Mouse (Mus musculus): ENCODE results near the gene Nadsyn1. TPM values are rescaled to one million over a fixed set of nuclear protein-coding genes. Genes with fewer than 3 reads are reported as not detected.

Gene Nadsyn1
- polyA plus RNA-seq, 2 experiments, result 5.5 to 14.0 TPM

GRCm38 (mm10) chr7:143757696-143758095 lies 65.0 kb downstream of the Nadsyn1 start:
- 0 out of 2 replicates have a peak, but pooled peaks cover 8% of the 10 kb centered on the region for H3K4me1 ChIP-seq (ENCODE audit: control insufficient read depth, insufficient read depth, low read length)
- 82% methylated on average over 3 of the region's 3 CpGs for WGBS
- H3K4me2 ChIP-seq (replicated peaks; ENCODE audit: low read depth, low read length, severe bottlenecking), result no peak overlapping the region
- no peaks in the 10 kb centered on the region for H3K27me3 ChIP-seq (ENCODE audit: control insufficient read depth, insufficient read depth, low read length)
- TF ChIP-seq POLR2A (IDR thresholded peaks at IDR 0.05; ENCODE audit: borderline replicate concordance, extremely low read depth, insufficient read depth, insufficient read length), result no peak
- H3K9me3 ChIP-seq (ENCODE audit: control insufficient read depth, low read length), result no peaks in the 10 kb centered on the region
- H3K36me3 ChIP-seq (ENCODE audit: control insufficient read depth, insufficient read depth, low read length), result no peaks in the 10 kb centered on the region
- ATAC-seq (ENCODE audit: low FRiP score, low read depth), result no peak
- H3K4me3 ChIP-seq (replicated peaks; ENCODE audit: low read length), result no peak overlapping the region
- no peak overlapping the region for H3K27ac ChIP-seq (replicated peaks; ENCODE audit: low read depth, low read length)
- H3K9ac ChIP-seq (ENCODE audit: low read depth, low read length, severe bottlenecking), result no peak overlapping the region
- no peak for DNase-seq (ENCODE audit: low spot score)

DNA sequence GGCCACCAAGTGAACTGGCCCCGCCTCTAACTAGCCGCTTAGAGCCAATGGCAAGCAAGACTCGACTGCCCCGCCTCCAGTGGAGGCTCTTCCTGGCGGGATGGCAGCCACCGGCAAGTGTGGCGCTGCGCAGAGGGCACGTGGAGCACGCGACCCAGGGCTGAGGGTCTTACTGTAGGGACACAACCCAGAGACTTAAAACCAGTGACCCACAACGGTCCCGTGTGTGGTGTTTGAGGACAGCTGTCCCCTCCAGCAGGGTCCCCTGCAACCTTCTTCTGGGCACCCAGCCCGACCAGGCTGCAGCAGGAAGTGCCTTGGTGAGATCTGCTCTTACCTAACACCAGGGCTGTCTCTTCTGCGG lies 65.6 kb downstream of the Nadsyn1 start:
- no peak overlapping the region for H3K27ac ChIP-seq (replicated peaks; ENCODE audit: low read depth, low read length)
- H3K27me3 ChIP-seq (ENCODE audit: control insufficient read depth, insufficient read depth, low read length), result no peaks in the 10 kb centered on the region
- peak overlapping the region; percentile 49 for H3K9ac ChIP-seq (ENCODE audit: low read depth, low read length, severe bottlenecking)
- H3K4me1 ChIP-seq (ENCODE audit: control insufficient read depth, insufficient read depth, low read length), result 0 out of 2 replicates have a peak, but pooled peaks cover 8% of the 10 kb centered on the region
- under 1% methylated on average over 12 of the region's 15 CpGs for WGBS
- peak overlapping the region; percentile 39 for H3K4me3 ChIP-seq (replicated peaks; ENCODE audit: low read length)
- no peaks in the 10 kb centered on the region for H3K9me3 ChIP-seq (ENCODE audit: control insufficient read depth, low read length)
- H3K36me3 ChIP-seq (ENCODE audit: control insufficient read depth, insufficient read depth, low read length), result no peaks in the 10 kb centered on the region
- DNase-seq (ENCODE audit: low spot score) (peak; percentile 82), ATAC-seq (ENCODE audit: low FRiP score, low read depth) (peak; percentile 91)
- H3K4me2 ChIP-seq (replicated peaks; ENCODE audit: low read depth, low read length, severe bottlenecking), result peak overlapping the region; percentile 79
- no peak for TF ChIP-seq POLR2A (IDR thresholded peaks at IDR 0.05; ENCODE audit: borderline replicate concordance, extremely low read depth, insufficient read depth, insufficient read length)

DNA sequence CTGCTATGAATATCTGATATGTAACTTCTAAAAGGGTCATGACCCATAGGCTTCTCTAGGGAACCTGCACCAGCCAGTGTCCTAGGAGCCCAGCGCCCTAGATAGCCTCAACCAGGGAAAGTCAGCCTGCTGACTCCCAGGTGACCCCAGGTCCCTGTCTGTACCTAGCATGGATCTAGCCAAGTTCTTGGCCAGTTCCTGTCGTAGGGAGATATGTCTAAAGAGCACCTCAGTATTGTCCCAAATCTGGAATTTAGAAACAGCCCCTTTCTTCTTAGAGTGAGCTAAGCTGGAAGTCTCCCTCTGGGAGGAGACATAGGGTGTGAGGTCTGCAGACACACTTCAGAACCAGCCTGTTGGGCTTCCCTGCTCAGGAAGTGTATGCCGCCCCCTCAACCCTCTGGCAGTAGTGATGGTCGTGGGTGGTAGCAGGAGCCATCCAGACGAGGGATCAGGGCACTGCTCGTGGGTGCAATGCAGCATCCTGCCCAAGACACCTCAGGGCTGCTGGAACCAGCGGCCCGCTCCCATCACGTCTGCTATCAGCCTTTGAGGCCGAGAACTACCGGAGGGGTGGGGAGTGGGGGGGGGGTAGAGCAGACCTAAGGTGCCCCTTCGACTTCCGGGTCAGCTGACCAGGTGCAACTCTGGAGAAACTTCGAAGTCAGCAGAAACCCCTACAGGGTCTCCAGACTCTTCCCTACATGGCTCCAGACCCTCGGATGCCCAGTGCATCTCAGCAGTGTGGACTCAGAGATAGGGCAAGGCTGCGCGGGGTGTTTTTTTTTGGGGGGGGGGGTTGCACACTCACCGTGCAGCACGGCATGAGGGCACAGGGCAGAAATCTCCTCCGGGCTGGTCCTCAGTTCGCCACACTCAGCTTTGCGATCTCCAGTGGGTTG lies 66.3 kb downstream of the Nadsyn1 start, which contains the start of gene Osbpl5:
Osbpl5 (minus strand) TSS at position 861 of the 902 bp plus-strand sequence.
- H3K27ac ChIP-seq (replicated peaks; ENCODE audit: low read depth, low read length), result no peak within 1 kb of the TSS
- peak within 1 kb of the TSS; percentile 49 for H3K9ac ChIP-seq (ENCODE audit: low read depth, low read length, severe bottlenecking)
- TF ChIP-seq POLR2A (IDR thresholded peaks at IDR 0.05; ENCODE audit: borderline replicate concordance, extremely low read depth, insufficient read depth, insufficient read length), result no peak
- no peaks in the 10 kb centered on the region for H3K27me3 ChIP-seq (ENCODE audit: control insufficient read depth, insufficient read depth, low read length)
- no peak for DNase-seq (ENCODE audit: low spot score)
- H3K9me3 ChIP-seq (ENCODE audit: control insufficient read depth, low read length), result no peaks in the 10 kb centered on the region
- 28% methylated on average over 22 of the region's 22 CpGs for WGBS
- ATAC-seq (ENCODE audit: low FRiP score, low read depth), result peak; percentile 31
- 0 out of 2 replicates have a peak, but pooled peaks cover 8% of the 10 kb centered on the region for H3K4me1 ChIP-seq (ENCODE audit: control insufficient read depth, insufficient read depth, low read length)
- H3K4me2 ChIP-seq (replicated peaks; ENCODE audit: low read depth, low read length, severe bottlenecking), result peak within 1 kb of the TSS; percentile 79
- H3K4me3 ChIP-seq (replicated peaks; ENCODE audit: low read length), result peak within 1 kb of the TSS; percentile 39
- no peaks in the 10 kb centered on the region for H3K36me3 ChIP-seq (ENCODE audit: control insufficient read depth, insufficient read depth, low read length)

GRCm38 (mm10) chr7:143755357-143756124 lies 67.1 kb downstream of the Nadsyn1 start:
- H3K36me3 ChIP-seq (ENCODE audit: control insufficient read depth, insufficient read depth, low read length), result no peaks in the 10 kb centered on the region
- no peak for DNase-seq (ENCODE audit: low spot score)
- no peak for ATAC-seq (ENCODE audit: low FRiP score, low read depth)
- H3K4me3 ChIP-seq (replicated peaks; ENCODE audit: low read length), result no peak overlapping the region
- H3K4me2 ChIP-seq (replicated peaks; ENCODE audit: low read depth, low read length, severe bottlenecking), result no peak overlapping the region
- no peak overlapping the region for H3K27ac ChIP-seq (replicated peaks; ENCODE audit: low read depth, low read length)
- no peaks in the 10 kb centered on the region for H3K27me3 ChIP-seq (ENCODE audit: control insufficient read depth, insufficient read depth, low read length)
- peak overlapping the region; percentile 49; the same call in 1 of the 2 replicates for H3K9ac ChIP-seq (ENCODE audit: low read depth, low read length, severe bottlenecking)
- no peaks in the 10 kb centered on the region for H3K9me3 ChIP-seq (ENCODE audit: control insufficient read depth, low read length)
- 0 out of 2 replicates have a peak, but pooled peaks cover 8% of the 10 kb centered on the region for H3K4me1 ChIP-seq (ENCODE audit: control insufficient read depth, insufficient read depth, low read length)
- 82% methylated on average over 9 of the region's 9 CpGs for WGBS
- no peak for TF ChIP-seq POLR2A (IDR thresholded peaks at IDR 0.05; ENCODE audit: borderline replicate concordance, extremely low read depth, insufficient read depth, insufficient read length)
